Mouse (Mus musculus) c-Kit-negative CD71-positive TER-119-positive erythroid progenitor cells, embryonic 14.5 days (primary cell): Measurements from ENCODE around the gene Plekhb1.

Experiments
- DNase-seq: peaks from one replicate; pipeline ENCODE4 v3.0.0-alpha.2; 2013; ENCODE audit warnings: low read depth, low spot score

Gene Plekhb1

DNA sequence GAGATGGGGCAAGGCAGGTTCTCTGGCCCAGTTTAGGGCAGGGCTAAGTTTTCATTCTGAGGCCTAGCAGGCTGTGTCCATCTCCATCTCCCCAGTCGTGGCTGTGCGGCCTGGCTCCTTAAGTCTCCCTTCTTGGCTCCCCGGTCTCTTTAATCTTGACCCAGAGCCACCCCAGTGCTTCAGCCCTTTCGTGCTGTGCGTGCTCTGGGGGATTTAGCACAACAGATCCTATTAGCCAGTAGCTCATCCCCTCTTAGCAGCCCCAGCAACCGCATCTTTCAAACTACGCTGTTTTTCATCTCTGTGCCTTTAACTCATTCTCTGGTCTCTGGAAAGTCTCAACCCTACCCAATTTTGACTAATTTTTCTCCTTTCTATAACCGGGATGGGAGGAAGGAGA lies at the start of gene Plekhb1:
TSS of gene Plekhb1 (minus strand) at position 184 of the 400 bp plus-strand sequence.
- DNase-seq = no peak

DNA sequence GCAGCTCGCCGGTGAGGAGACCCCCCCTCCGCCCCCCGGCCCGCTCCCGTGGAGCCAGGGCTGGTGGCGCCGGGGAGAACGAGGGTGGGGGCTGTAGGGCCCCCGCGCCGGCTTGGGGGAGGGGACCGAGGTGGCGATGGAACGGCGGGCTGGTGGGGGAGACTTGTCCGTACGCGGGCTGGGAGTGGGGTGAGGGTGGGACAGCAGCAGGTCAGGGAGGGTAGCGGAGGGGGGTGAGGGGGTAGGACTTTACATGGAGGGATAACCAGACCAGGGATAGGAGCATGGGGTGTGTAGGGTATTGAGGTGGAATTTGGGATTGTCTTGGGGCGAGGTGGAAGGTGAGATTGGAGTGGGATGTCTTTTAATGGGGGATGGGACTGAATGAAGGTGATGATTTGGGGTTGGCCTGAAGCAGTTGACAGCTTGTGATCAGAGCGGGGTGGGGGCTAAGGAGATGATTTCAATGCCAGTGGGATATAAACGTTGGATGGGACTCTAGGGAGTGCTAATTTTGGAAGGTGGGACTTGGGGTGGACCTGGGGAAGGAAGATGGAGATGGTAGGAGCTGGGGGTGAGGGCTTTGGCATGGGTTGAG lies 44.8 kb upstream of the Plekhb1 start:
- DNase-seq = no peak

DNA sequence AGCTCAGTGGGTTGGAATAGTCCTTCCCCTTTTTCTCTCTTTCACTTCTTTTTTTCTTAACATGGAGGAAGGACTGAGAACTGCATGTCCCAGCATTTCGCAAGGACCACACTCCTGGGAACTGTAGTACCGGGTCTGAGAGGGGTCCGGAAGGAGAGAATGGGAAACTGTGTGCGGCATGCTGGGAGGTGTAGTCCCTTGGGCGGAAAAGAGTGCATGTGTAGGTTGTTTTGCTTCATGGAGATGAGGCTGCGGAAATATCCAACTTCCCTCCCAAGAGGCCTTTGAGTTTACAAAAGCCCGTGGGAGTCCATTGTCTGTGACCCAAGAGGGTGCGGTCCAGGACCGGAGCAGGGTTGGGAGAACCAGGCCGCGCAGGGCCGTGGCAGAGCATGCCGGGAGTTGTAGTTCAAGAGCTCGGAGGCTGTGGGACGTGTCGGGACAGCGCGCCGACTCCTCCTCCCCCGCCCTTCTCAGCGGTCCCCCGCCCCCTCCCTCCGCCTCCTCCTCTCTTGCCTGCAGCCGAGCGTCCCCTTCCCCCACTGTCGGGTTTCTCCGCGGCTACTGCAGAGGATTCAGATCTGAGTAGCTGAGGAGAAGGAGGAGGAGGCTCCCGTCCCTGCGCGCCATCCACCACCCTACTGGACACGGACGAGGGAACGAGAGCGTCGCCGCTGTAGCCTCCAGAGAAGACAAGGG lies 44.1 kb upstream of the Plekhb1 start, which contains the start of gene Fam168a:
TSS of gene Fam168a (plus strand) at position 493 of the 699 bp plus-strand sequence.
- peak; percentile 71 for DNase-seq

DNA sequence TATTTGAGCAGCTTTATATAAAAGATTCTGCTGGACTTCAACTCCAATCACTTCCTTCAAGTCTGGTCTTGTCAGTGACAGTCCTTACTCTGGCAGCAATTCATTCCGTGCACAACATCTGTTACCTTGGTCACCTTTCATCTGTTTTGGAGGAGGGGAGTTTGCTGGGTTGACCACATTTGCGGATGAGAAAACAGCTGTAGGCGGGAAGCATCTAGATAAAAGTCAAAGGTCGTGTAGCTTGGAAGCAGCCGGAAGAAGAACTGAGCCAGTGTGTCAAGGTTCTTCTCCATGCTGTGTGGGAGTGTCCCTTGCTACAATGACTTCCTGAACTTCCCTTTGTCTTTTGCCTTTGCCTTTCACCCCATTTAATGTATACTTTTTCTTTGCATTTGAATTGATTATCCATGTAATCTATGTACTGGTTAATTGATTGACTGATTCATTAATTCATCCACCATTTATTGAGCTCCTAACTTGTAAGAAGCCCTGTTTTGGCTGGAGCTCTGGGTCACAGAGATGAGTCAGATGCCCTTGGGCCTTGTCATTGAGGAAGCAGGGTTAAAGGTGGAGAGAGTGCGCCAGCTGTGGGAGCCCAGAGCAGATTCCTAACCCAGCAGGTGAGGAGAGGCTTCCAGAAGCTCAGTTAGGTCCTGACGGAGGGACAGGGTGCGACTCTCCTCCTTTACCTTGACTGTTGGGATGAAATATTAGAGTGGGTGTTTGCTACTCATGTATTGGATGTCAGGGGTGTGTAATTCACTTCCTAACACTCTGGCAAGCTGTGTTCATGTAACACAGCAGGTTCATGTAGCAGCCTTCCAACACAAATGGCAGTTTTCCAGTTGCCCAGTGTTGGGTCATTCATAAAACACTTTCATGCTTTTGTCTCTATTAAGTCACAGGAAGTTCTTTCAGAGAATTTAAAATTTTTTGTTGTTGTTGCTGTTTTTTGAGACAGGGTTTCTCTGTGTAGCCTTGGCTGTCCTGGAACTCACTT lies 37.9 kb upstream of the Plekhb1 start:
- no peak for DNase-seq

DNA sequence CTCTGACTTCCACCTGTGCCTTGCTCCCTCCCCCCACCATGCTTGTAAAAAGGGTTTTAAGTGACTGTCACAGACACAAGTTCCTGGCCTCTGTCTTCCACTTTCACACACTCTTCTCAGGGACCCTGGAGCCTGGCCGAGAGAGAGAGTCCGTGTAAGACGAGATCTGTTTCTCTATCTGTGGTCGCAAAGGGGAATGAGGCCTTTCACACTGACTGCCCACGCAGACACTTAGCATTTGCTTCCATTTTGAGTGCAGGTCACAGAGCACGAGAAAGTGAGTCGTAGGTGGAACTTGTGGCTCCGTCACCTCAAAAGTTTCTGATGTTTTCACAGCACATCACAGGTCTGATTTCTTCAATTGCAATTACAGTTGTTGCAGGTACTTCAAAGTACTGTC lies 31.0 kb upstream of the Plekhb1 start:
- DNase-seq = no peak

DNA sequence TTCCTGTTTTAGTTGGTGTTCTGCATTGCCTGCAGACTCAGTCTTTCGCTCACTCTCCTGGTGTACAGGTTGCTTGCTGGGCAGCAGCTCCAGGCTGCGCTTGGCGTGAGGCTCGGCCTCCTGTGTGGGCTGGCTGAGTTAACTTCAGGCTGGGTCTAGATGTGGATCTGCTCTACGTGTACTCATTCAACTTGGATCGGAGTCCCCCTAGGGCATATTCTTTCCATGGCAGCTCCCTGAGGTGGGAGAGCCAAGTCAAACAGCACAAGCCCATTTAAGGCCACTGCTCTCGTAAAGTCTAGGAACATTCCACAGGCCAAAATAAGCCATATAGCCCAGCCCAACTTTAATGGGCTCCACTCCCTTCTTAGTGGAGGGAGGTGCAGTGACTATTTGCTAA lies 26.3 kb upstream of the Plekhb1 start:
- DNase-seq = no peak

DNA sequence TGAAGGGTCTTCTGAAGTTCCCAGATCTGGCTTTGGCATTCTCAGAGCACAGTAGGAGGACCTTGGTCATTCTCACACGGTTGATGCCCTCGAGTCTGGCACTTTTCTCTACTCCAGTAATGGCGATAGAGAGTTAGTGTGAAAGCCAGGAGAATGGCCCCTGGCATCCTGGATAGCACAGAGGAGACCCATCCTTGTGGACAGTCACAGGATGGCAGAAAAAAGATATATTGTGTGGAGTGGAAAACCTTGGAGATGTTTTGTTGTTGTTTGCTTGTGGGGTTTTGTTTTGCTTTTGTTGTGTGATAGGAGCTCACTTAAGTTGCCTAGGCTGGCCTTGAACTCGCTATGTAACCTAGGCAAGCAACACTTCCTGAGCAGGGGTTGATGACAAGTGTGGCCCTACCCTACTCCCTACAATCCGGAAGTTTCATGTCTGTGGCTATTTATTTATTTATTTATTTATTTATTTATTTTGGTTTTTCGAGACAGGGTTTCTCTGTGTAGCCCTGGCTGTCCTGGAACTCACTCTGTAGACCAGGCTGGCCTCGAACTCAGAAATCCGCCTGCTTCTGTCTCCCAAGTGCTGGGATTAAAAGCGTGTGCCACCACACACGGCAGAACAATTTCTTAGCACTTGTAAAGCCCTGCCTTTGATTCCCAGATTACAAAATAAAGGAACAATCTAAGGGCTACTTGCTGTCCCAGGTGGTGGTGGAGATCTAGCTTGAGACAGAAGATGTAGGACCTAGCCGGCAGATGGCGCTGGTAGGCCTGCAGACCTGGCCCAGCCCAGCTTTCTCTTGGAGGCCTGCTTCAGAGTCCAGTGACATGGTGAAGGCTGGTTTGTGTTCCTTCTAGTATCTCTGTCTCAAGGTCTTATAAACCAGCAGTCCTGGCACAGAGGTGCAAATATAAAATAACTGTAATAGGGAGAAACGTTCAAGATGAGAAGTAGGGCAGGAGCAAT lies 23.1 kb upstream of the Plekhb1 start:
- DNase-seq = peak; percentile 68

DNA sequence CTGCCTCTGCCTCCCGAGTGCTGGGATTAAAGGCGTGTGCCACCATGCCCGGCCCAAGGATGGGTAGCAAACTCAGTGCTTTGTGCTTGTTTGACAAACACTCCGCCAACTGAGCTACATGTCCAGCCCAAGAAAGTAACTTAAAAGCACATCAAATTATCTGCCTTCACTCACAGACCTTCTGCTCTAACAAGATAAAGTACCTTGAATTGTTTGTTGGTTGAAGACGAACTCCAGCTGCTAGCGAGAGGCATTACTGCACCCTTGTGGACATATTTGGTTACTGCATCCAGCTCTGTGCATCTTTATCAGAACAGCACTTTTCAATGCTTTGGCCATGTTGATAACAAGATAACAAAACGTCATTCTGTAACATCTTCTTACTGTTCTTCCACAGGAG lies 22.3 kb upstream of the Plekhb1 start:
- peak; percentile 88 for DNase-seq

DNA sequence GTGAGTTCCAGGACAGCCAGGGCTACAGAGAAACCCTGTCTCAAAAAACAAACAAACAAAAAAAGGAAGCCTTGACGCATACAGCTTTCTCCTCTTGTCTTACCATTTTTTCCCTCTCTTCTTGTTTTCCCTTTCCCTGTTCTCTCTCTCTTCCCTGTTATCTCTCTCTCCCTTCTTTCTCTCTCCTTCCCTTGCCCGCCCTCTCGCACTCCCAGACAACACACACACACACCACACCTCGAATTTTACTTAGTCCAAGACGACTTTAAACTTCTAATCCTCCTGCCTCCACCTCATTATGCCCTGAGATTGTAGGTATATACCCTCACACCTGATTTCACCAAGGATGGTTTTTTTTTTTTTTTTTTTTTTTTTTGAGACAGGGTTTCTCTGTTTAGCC lies 21.9 kb upstream of the Plekhb1 start:
- peak; percentile 46 for DNase-seq

DNA sequence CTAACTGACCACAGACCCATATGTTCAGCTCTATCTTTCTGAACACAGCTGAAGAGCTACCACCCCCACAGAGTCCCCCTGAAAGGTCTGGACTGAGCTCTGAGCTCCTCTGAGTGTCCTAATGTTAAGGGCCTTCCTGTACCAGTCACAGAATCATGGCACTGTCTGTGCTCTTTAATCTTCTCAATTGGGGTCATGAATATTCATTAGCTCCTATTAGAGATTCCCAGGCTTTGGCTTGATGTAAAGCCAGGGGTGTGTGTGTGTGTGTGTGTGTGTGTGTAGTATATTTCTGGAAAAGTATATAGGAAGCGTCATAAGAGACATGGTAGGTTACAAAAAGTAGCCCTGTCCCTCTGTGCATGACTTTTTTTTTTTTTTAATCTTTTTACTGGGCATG lies 21.0 kb upstream of the Plekhb1 start:
- no peak for DNase-seq

DNA sequence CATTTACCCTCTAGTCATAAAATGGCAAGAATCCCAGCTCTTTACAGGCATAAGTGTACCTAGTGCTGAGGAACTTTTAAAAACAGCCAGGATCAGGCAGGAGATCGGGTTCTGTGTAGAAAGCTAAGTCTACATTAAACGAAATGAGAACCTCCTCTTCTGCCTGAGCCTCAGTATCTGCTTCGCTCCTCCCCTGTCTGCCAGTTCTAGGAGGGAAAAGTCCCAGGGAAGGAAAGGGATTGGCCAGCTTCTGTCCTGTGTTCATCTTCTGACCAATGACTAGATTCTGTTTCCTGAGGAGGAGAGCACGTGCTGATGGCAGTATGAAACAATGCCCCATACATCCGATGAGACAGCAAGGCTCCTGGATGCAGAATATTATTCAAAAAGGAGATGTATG lies 18.9 kb upstream of the Plekhb1 start:
- no peak for DNase-seq

DNA sequence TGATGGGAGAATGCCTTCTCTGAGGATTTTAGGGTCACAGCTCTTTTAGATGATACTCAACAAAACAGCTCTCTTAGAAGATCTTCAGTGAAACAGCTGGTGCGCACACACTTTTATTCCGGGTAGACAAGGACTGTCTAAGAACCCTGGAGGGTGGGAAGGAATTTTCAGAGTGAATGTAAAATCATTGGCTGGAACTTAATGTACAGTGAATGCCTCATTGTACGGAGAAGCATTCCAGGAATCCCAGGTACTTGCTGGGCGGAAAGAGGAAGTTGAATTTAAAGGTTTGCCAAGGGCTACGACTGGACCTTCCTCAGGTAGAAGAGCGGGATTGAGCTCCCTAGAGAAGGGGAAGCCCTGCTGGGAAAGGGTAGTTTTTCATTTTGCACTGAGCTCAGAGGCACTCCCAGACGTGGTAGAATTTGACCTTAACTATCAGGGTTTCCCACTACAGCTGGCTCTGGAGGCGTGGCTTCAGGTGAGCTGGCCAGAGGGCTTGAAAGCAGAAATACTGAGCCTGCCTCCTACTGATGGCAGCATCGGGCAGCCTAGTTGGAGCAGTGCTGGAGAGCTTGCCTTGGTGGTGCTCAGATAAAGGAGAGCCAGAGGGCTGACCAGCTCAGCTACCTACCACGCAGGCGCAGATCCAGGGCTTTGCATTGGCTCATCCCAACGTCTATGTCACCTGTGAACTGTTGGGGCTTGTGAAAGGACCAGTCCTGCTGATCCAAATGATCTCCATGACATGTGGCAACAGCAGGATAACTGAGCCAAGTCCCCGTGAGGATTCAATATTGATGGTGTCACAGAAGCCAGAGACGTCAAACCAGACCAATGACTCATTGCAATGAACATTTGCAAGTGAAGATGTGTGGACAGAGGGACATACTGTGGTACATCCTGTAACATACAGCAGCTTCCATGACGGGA lies 17.0 kb upstream of the Plekhb1 start:
- no peak for DNase-seq

DNA sequence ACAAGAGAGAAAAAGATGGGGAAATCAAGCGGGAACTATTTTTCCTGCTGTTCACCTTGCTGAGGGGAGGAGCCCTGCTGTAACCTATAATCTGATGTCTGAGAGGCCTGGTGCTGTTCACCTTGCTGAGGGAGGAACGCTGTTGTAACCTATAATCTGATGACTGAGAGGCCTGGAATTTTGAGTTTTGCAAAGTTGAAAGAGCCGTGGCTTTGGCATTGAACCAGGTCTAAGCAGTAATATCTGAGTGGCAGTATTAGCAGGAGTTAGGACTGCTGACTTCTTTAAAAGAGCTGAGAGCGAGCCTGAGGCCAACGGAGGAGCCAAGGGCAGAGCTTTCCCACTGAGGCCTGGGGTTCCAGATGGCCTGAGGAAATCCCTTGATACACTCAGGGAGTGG lies 15.8 kb upstream of the Plekhb1 start:
- no peak for DNase-seq

DNA sequence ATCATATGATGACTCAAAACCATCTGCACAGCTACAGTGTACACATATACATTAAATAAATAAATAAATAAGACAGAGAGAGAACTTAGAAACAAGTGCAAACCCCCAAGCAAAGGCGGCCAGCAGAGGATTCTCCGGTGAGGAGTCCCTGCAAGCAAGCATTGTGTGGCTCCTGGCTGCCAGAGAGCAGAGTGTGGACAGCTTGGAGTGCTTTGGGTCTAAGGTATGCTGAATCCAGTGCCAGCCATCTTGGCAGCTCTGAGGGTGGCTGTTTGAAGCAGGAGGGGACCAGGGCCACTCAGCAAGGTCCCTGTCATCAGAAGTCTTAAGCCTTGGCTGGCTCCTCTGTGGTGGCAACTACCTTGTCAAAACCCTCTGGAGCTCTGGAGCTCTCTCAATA lies 12.7 kb upstream of the Plekhb1 start:
- DNase-seq = no peak

DNA sequence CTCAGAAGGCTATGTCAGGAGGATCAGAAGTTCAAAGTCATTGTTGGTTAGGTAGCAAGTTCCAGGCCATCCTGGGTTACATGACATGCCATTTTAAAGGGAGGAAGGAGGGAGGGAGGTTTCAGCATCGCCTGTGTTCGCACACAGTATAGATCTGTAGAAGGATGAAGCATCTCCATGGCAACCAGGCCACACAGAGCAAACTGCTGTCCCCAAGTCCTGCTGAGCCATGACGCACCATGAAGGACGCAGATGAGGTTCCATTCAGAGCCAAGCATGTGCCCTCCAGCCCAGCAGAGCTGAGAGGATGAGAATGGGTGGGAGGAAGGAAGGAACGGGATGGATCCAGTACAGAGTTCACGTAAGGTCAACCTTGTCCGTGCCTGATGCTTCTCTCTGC lies 11.2 kb upstream of the Plekhb1 start:
- DNase-seq = no peak

DNA sequence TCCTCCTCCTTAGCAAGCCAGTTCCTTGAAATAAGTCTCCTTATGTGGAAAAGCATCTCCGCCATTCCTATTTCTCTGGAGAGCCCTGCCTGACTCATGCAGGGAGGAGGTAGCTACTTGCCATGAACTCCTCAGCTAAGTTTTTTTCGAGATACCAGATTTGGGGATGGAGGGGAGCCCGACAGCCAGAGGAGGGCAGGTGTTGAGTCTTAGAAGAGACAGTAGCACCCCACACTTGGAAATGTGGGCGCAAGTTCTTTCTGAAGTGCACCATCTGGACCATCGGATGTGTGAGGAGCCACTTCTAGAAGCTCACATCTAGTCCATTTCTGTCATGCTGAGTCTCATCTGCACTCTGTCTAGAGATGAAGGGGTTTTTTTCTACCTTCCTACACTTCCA lies 8.4 kb upstream of the Plekhb1 start:
- DNase-seq = no peak

DNA sequence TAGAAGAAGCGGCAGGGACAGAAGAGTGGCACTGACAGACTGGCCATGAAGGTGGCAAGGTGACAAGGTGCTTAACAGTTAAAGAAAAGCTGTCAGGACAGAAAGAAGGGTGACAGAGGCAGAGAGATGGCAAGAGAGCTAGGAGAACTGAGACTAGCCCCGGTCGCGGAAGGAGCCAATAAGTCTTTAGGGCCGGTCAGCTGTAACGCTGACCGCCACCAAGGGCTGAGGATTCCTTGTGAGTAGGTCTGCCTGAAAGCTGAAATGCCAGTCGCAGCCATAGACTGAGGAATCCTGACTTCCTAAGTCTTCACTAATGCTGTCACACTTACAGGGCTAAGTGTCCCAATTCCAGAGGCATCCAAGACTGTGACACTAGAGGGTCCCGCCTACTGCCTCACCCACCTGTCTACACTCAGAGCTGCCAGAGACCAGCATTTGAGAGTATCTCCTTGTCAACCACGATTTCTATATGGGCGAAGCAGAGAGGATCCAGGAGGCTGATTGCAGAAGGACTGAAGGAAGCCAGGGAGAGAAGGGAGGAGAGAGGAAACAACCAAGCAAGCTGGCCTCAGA lies 1.6 kb upstream of the Plekhb1 start:
- no peak for DNase-seq

DNA sequence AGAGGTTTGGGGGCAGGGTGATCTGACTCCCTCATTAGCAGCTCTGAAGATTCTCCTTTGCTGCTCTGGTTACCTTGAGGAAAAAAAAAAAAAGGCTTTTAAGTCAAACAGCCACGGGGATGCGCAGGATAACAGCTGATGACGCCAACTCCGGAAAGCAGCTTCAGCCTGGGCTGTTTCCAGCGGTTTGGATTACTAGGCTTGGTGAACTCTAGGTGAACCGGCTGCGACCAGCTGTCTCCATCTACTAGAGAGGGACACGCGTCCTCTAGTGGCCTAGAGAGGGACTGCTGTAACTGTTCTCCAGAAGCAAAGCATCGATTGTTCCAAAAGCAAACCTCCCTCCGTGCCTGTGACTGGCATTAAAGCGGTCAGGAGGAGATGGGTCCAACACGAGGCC lies 976 bp upstream of the Plekhb1 start:
- peak; percentile 59 for DNase-seq

DNA sequence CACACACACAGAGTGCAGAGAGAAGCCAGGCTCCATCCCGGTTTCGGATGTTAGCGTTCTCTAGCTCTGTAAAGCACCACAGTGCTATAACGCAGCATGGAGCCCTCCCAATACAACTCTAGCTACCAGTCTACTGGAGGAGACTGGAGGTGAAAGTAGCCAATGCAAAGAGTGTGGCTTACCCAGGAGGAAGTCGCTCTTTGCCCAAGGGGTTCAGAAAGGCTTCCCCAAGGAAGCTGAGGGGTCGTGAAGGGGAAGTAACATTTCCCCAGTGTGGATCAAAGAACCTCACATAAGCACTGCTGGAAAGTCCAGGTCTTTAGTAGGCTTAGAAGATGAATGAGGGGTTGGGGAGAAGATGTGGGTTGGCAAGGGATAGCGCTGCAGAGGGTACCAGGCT lies 950 bp downstream of the Plekhb1 start:
- DNase-seq = no peak

DNA sequence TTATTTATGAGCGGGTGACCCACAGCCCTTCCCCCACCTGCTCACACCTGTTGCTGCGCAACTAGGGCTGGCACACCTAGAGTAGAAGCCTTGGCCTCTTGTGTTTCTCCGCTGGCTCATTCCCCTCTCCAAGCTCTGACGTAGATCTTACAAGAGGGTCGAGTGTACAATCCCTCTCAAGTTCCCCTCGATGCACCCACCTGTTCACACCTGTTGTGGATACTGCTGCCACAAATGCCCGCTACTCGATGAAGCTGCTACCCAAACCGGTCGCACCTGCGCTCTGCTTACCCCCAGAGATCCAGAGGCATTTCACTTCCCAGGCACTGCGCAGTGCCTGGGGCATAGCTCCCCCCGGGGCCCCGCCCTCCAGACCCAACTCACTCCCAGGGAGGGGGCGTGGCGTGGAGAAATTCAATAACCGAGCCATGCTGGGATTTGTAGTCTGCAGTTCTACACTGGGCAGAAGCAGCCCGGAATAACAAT lies 4.1 kb downstream of the Plekhb1 start:
- no peak for DNase-seq
